Mouse (Mus musculus) common myeloid progenitor, adult 5-6 weeks (primary cell): Measurements from ENCODE around the gene Abca2. TPM values are rescaled to one million over a fixed set of nuclear protein-coding genes. Genes with fewer than 3 reads are reported as not detected.

Source experiments
- ATAC-seq: replicated peaks from 2 replicates; pipeline ENCODE4 v1.8.0; 2016; ENCODE audit warnings: low read depth, mild to moderate bottlenecking, moderate TSS enrichment, inconsistent platforms; ENCODE audit not compliant: poor library complexity, severe bottlenecking
- total RNA-seq: library from RNA; stranded (forward); fragments of 200-1000, 187-1606 nt; gene quantifications from 2 replicates; pipeline ENCODE4 v1.2.3, GENCODE M21; 2017

Gene Abca2
- total RNA-seq, 1 experiment from 2014 or later: 49.9 TPM

DNA sequence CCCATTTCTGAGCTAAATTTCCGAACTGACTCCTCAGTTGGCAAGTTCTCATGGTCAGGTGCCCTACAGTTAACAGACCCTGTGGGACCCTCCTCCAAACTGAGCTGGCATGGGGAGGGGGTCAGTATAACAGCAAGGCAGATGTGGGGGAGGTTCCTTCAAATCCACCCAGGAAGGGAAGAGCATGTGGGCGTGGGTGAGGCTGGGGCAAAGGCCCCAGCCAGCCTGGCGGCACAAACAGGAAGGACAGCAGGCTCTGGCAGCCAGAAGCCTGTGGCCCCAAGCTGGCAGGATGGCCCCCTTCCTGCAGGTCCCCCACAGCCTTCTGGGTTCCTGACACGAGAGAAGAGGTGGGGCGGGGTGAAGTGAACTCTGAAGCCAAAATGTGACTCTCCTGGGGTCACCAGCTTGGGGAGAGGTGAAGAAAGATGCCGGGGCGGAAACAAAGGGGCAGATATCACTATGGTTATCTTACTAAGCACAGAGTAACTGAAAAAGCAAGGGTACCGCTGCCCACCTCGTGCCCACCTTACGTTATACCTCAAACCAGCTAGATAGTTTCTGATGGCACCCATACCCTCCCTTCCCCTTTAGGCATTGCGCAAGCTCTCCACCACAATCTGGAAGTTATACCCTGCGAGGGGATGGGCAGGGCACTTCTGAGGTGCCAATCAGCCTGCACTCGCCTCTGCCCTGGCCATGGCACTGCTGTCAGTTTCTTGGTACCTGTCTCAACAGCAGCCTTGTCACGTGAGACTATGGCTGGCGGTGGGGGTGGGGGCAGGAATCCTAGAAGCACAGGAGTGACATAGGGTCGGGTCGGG, 5.7 kb upstream of the Abca2 start, which contains the start of gene Fut7:
Gene Fut7, plus strand, starts transcription at position 681 of the 824 bp plus-strand sequence.
- ATAC-seq: peak; percentile 67

DNA sequence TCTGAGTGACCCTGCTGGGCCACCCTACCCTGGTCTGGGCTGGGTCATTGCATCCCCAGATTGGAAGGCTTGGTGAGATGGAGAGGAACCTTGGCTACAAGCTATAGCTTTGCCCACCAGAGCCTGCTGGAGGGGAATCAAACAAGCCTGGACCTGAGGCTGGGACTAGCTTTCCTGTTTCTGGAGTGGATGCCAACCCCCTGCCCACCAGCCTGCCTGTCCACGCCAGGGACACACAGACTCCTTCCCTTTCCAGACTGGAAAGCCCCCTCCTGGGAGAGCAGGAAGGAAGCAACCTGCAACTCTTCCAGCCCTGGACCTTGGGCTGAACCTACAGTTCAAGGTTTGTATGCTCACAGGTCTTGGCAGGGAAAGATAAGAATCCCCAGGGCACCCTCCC, 4.9 kb upstream of the Abca2 start:
- ATAC-seq: no peak

DNA sequence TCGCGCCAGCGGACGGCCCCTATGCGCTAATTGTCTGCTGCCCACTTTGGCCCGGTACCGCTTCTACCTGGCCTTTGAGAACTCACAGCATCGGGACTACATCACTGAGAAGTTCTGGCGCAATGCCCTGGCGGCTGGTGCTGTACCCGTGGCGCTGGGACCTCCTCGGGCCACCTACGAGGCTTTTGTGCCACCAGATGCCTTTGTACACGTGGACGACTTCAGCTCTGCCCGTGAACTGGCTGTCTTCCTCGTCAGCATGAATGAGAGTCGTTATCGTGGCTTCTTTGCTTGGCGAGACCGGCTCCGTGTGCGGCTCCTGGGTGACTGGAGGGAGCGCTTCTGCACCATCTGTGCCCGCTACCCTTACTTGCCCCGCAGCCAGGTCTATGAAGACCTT, 3.0 kb upstream of the Abca2 start:
- ATAC-seq: no peak

DNA sequence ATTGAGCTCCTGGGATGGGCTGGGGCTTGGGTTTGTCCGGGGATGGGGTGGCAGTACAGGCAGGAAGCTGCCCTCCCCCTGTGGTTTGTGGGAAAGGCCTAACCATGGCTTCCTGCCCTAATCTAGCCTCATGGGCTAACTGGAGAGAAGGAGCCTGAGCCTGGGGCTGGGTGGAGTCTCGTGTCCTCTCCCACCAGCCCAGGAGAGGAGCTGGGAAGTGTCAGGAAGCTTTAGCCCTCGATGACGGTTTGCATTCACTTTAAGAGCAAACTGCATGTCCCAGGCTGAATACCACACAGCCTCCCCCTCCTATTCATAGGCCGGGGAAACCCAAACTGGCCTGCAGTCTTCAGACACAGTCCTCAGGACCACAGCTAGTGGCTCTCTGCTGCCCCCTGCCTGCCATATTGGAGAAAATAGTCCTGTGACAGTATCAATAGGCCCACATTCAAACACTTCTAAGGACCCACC, 1.7 kb upstream of the Abca2 start:
- ATAC-seq: peak; percentile 57

DNA sequence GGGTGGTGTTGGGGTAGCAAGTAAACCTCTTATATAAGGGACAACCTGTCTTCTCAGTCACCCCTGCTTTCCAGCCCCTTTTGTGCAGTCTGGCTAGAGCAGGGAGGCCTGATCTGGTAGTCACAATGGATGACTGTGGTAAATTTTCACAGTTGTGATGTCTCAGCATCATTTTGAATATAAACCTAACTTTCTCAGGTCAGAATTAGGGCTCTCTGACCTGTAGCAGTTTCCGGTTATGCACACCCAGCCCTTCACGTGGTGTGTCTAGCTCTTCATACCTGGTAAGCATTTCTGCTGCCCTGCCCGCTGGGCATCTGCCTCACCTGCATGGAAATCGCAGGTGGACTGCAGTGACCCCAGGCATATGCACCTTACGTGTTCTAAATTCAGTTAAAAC, 1.2 kb upstream of the Abca2 start:
- no peak for ATAC-seq

DNA sequence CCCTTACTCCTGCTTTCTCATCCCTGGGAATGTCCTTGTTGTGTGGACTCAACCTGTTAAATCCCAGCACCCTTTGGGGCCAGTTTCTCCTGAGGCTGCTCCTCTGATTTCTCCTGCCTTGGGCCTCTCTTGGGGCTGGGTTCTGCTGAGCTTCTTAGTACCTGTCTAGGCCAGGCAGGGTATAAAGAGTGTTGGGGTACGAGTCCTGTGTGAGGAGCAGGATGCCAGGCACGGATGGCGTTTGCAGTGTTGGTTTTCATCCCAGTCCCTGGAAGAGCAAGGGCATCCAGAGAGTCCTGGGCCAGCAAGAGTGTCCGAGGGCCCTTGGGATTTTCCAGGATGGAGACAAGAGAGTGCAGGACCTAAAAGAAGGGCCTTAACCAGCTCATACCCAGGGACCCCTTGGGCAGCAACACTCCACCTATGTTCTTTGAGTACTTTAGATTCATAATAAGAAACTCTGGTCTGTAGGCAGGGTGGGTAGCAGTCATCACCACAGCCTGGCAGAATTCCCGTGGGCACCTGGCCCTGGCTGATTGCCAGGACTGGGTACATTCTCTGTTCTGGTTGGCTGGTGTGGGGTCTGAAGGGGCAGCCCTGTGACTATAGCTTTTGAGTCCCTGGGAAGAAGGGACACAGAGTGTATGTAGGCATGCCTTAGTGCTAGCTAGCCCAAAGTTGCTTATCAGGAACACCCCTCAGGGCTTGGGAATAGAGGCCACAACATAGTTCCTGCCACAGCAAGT, 1.1 kb downstream of the Abca2 start:
- no peak for ATAC-seq

DNA sequence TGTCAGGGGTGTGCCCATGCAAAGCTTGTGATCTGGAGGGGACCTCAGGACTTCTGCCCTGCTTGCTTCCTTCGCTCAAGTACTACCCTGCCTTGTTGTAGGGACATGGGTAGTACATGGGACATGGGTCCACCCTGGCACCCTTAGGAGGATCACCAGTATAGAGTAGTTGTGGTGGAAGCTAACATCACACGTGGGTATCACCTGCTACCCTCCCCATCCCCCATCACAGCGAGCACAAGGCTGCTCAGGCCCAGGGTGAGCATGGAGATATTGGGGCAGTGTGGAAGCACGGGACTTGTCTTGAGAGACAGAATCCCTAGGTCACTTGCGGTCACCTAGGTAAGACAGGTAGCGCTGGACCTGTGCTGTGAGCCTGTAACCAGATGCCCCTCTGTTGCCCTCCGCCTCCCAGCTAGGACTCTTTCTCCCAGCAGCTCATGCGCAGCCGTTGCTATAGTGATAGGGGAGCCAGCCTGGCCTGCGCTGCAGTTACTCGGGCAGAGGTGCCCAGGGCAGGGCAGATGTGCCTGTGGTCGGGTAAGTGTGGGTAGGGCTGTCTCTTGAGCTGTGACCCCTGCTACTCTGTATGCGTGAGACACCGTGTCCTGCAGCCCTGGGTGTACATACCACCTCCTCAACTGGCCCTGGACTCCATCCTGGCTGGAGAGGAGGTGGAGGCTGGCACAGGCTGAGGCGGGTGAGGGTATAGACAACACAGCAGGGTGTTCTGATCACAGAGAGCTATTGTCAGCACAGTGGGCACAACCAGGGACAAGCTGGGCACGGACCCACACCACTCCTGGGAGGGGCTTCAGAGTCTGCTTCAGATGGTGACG, 2.1 kb downstream of the Abca2 start:
- ATAC-seq: no peak

DNA sequence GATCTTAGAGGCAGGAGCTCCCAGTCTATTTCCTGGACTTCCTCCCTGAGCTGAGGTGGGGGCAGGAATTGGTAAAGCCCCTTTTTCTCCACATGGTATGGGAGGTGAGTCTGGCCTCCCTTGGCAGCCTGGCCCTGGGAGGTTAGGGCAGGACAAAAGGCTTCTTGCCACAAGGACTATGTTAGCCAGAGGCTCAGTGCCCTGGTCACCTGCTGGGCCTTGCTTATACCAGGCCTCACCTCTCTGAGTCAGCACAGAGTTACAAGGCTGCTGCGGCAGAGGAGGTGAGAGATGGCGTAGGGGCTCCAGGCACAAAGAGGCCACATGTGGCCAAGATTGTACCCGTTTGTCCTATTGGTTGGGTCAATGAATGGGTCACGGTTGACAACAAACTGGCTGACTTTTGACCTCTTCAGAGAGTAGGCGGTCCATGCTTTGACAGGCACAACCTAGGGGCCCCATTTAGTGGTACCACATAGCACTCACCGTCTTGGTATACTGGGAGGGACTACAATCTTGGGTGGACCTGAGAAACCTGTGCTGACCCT, 2.9 kb downstream of the Abca2 start:
- no peak for ATAC-seq

DNA sequence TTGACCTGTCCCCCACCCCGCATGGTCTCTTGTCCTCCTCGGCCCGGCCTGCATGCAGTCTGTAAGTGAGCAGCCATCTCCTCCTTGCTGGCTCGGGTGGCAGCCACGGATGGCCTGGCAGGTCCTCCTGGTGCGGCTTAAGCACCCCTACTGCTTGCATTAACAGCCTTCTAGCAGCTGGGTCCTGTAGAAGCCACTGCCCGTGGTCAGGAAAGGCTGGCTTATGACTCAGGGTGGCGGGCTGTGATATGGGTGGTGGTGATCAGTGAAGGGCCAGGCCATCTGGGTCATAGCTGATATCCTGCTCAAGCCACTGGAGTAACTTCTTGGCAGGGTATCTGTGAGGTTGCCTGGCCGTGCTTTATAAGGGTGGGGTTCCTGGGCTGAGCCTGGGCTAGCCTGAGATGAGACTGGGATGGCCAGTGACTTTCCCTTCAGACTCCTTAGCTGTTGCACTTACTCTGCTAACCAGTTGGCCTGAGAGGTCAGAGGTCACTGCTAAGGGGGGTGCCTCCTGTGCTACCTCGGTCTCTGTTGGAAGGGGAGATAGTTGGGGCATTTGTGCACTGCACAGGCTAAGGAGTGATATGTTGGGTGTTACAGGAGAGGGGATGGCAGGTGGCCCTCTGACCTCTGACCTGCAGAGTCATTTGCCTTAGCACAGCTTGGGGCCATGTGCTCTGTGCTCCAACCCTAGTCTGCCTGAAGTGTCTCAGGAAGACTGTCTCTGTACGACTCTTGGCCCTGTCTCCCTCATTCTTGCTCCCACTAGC, 4.0 kb downstream of the Abca2 start:
- ATAC-seq: no peak

DNA sequence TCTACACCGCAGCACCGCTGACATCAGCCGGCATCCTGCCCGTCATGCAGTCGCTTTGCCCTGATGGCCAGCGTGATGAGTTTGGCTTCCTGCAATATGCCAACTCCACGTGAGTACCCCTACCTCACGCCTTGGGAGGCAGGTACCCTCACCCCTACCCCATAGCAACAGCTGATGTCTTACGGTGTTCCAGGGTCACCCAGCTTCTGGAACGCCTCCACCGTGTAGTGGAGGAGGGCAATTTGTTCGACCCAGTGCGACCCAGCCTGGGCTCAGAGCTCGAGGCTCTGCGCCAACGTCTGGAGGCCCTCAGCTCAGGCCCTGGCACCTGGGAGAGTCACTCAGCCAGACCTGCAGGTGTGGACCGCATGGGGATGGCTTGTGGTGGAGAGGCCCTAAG, 4.6 kb downstream of the Abca2 start:
- ATAC-seq: no peak

DNA sequence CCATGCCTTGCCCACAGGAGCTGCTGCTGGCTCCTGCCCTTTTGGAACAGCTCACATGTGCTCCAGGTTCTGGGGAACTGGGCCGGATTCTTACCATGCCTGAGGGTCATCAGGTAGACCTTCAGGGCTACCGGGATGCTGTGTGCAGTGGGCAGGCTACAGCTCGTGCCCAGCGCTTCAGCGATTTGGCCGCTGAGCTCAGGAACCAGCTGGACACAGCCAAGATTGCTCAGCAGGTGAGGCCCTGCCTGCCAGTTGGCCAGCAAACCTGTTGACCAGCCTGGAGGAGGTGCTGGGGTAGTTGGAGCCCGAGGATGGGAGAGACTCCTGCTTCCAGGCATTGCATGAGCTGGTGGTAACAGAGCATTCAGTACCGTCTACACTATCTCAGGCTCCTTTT, 5.8 kb downstream of the Abca2 start:
- no peak for ATAC-seq

DNA sequence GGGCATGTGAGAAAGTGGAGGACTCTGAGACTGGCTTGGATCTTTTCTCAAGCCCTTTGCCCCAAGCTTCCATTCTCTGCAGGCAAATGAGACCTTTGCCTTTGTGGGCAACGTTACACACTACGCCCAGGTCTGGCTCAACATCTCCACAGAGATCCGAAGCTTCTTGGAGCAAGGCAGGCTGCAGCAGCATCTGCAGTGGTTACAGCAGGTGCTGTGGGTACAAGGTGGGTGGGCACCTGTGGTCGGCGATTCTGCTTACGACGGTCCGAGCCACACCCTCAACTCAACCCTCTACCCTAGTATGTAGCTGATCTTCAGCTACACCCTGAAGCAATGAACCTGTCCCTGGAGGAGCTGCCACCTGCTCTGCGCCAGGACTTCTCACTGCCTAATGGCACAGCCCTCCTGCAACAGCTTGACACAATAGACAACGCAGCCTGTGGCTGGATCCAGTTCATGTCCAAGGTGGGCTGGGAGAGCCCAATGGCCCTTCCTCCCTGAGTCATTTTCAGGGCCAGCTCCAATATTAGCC, 7.8 kb downstream of the Abca2 start:
- no peak for ATAC-seq

DNA sequence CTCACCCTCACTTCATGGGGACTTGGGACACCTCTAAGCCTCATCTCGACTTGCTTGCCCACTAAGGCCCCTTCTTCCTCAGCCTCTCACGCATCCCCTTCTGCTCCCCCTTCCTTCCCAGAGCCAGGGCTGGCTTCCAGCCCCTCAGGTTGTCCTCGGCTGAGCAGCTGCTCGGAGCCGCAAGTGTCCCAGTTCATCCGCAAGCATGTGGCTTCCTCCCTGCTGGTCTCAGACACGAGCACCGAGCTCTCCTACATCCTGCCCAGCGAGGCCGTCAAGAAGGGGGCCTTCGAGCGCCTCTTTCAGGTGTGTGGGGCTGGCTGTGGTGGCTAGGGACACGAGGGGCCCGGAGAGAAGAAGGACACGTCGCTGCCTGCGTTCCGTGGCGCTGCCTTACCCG, 12.6 kb downstream of the Abca2 start:
- no peak for ATAC-seq

DNA sequence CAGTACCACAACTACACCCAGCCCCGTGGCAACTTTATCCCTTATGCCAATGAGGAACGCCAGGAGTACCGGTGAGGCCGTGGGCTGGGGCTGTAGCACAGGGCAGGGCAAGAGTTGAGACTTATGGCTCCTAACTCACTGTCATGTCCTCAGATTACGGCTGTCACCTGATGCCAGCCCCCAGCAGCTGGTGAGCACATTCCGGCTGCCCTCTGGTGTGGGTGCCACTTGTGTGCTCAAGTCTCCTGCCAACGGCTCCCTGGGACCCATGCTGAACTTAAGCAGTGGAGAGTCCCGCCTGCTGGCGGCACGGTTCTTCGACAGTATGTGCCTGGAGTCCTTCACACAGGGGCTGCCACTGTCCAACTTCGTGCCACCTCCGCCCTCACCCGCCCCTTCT, 14.2 kb downstream of the Abca2 start:
- ATAC-seq: no peak

DNA sequence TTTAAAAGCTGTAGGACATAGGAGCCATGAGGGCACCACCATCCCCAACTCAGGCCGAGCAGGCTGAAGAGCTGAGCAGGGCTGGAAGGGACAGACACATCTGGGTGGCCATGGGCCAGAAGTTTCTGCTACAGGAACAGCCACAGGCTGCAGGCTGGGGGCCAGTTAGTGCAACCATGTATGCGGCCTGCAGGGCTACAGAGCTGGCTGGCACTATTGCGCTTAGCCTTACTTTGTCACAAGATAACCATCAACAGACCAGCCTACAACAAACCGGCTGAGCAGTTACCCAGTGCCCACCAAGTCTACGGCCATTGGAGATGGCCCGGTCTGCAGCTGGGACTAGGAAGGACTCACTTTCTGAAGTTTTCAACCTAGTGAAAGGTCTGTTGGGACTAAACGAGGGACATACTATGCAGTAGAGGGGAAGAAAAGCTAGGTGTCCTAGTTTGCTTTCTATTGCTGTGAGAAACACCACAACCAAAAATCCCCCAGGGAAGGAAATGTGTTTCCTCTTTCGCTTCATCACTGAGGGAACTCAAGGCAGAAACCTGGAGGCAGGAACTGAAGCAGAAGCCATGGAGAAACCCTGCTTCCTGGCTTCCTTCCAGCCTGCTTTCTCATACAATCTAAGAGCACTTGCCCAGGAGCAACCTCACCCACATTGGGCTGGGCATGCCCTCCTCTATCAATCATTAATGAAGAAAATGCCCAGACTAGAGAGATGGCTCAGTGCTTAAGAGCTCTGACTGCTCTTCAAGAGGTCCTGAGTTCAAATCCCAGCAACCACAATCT, 22.5 kb downstream of the Abca2 start:
- ATAC-seq: peak; percentile 64

DNA sequence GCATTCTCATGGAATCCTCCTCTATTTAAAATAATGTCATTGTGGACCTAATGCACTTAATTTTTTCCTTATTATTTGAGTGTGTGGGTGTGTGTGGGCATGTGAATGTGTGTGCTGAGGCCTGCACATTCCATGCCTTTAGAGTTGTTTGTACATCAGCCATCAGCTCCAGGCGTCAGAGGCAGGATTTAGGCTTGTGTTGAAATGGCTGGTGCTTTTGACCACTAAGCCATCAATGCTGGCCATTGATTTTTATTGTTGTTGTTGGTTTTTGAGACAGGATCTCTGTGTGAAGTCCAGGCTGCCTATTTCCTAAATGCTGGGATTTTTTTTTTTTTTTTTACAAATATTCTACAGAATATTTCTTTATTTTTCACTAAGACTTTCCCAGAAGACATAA, 24.4 kb downstream of the Abca2 start:
- ATAC-seq: no peak

DNA sequence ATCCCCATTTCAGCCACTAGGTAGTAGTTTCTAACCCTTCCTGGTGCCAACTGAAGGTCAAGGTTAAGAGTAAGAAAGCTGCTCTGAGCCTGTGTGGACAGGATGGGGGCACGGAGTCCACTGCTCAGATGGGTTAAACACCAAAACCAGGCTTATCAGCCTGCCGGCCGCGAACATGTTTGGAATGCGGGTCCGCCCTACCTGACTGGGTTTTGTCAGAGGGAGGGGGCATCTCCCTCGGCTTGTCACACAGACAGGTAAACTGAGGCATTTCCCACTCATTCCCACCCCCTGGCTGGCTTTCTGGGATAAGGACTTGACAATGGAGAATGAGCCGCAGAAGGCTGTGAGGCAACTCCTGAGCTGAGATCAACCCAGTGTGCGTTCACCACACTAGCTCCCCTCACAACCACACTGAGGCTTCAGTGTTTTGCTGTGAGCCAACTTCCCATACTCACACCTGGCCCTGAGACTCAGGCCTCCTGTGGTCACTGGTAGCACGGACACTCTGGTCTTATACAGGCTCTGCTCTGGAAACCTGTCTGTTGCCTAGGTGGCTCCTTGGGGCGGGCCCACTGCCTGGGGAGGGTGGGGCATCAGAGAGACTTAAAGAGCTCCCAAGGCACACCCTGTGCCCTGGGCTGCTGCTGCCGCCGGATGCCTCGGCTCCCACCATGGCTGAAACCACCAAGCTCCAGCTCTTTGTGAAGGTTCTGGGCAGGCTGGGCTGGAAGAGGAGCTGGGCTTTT, 27.9 kb downstream of the Abca2 start, which contains the start of gene Clic3:
Gene Clic3, plus strand, starts transcription at position 634 of the 749 bp plus-strand sequence.
- no peak for ATAC-seq
